Mouse (Mus musculus) stomach, embryonic 14.5 days (tissue): ENCODE data around the gene Gm11172. TPM values are rescaled to one million over a fixed set of nuclear protein-coding genes. Genes with fewer than 3 reads are reported as not detected.

Experiments used
- ATAC-seq: fragments of 200-750 bp; cut with Nextera tagmentation; 2 replicates; pipeline ENCODE4 v1.8.0; 2017; ENCODE audit warnings: low read depth, moderate TSS enrichment; ENCODE audit not compliant: insufficient number of reproducible peaks, insufficient read depth, low FRiP score
- H3K27ac ChIP-seq: fragments of 300-500 bp; sonication (generic); 2 replicates; pipeline ENCODE4 v1.5.1; 2014; ENCODE audit warnings: mild to moderate bottlenecking, low read length, moderate library complexity, mixed read lengths
- H3K27me3 ChIP-seq: fragments of 300-500 bp; sonication (generic); 2 replicates; pipeline ENCODE4 v1.6.1; 2014; ENCODE audit warnings: low read length, control low read depth, mixed read lengths; ENCODE audit not compliant: control insufficient read depth, insufficient read depth
- H3K36me3 ChIP-seq: fragments of 300-500 bp; sonication (generic); 2 replicates; pipeline ENCODE4 v1.6.1; 2014; ENCODE audit warnings: mild to moderate bottlenecking, control low read depth, low read length, moderate library complexity, mixed read lengths; ENCODE audit not compliant: control insufficient read depth, insufficient read depth
- H3K4me1 ChIP-seq: fragments of 300-500 bp; sonication (generic); 2 replicates; pipeline ENCODE4 v1.6.1; 2014; ENCODE audit warnings: low read length, control low read depth, mixed read lengths; ENCODE audit not compliant: control insufficient read depth, insufficient read depth
- H3K4me2 ChIP-seq: fragments of 300-500 bp; sonication (generic); replicated peaks from 2 replicates; pipeline ENCODE4 v1.6.1; 2014; ENCODE audit warnings: low read depth, low read length, control low read depth
- H3K4me3 ChIP-seq: fragments of 300-500 bp; sonication (generic); 2 replicates; pipeline ENCODE4 v1.5.1; 2014; ENCODE audit warnings: low read depth, low read length, control low read depth
- H3K9ac ChIP-seq: fragments of 300-500 bp; sonication (generic); replicated peaks from 2 replicates; pipeline ENCODE4 v1.6.1; 2014; ENCODE audit warnings: low read depth, mild to moderate bottlenecking, control low read depth, low read length, moderate library complexity, mixed read lengths
- H3K9me3 ChIP-seq: fragments of 300-500 bp; sonication (generic); 2 replicates; pipeline ENCODE4 v1.6.1; 2016; ENCODE audit warnings: low read depth, low read length, control low read depth; ENCODE audit not compliant: control insufficient read depth
- WGBS: fragments of 180-500 bp; shearing (Covaris S2); extraction: QIAGEN DNeasy Blood & Tissue Kit; methylation state at CpG from one replicate; pipeline ENCODE4 v1.1.7; 2014; 5-methylcytosine and 5-hydroxymethylcytosine counted together
- polyA plus RNA-seq: library from polyadenylated mRNA; unstranded; fragments of >200 nt; fragmentation: Nextera tagmentation; extraction: Ambion mirVana; gene quantifications from 2 replicates; pipeline ENCODE4 v1.2.1, GENCODE M21; 2014

The Gm11172 gene
- polyA plus RNA-seq, 1 experiment from 2014 or later: not detected

GRCm38 (mm10) chr16:10834542-10834910, 21.8 kb downstream of the Gm11172 start:
- no peak for ATAC-seq
- H3K9ac ChIP-seq: peak overlapping the region; percentile 67; the same call in 1 of the 2 replicates
- peaks cover 7% of the 10 kb centered on the region for H3K4me1 ChIP-seq
- H3K4me2 ChIP-seq: peak overlapping the region; percentile 68
- H3K27me3 ChIP-seq: no peaks in the 10 kb centered on the region
- H3K9me3 ChIP-seq: no peaks in the 10 kb centered on the region
- H3K36me3 ChIP-seq: no peaks in the 10 kb centered on the region
- 5% methylated on average over 12 of the region's 12 CpGs for WGBS
- no peak overlapping the region for H3K27ac ChIP-seq
- peak overlapping the region; percentile 72 for H3K4me3 ChIP-seq

- peaks cover 7% of the 10 kb centered on the region for H3K4me1 ChIP-seq
- no peaks in the 10 kb centered on the region for H3K27me3 ChIP-seq
- no peaks in the 10 kb centered on the region for H3K36me3 ChIP-seq
- H3K9ac ChIP-seq: peak within 1 kb of the TSS; percentile 67
- WGBS: under 1% methylated on average over 69 of the region's 69 CpGs
- peak within 1 kb of the TSS; percentile 72 for H3K4me3 ChIP-seq
- no peaks in the 10 kb centered on the region for H3K9me3 ChIP-seq
- peak; percentile 96 for ATAC-seq
- peak within 1 kb of the TSS; percentile 91; the same call in 1 of the 2 replicates for H3K27ac ChIP-seq
- H3K4me2 ChIP-seq: peak within 1 kb of the TSS; percentile 68
Measured at GRCm38 (mm10) chr16:10834911-10835587, 22.3 kb downstream of the Gm11172 start, which contains the start of gene Rmi2. TSS of gene Rmi2 (plus strand) at chr16:10835059.

- Histone ChIP-seq H3K9ac (no peak overlapping the region), H3K4me3 (no peak overlapping the region), H3K27me3 (no peaks in the 10 kb centered on the region), H3K9me3 (no peaks in the 10 kb centered on the region), H3K36me3 (no peaks in the 10 kb centered on the region), H3K4me1 (peaks cover 7% of the 10 kb centered on the region), H3K4me2 (no peak overlapping the region), H3K27ac (no peak overlapping the region)
- ATAC-seq: no peak
- WGBS: 92% methylated on average over 3 of the region's 3 CpGs
Measured at GRCm38 (mm10) chr16:10836388-10836787, 23.7 kb downstream of the Gm11172 start.

GRCm38 (mm10) chr16:10837250-10837649, 24.5 kb downstream of the Gm11172 start:
- WGBS: 82% methylated on average over 3 of the region's 3 CpGs
- no peak overlapping the region for H3K4me3 ChIP-seq
- H3K27me3 ChIP-seq: no peaks in the 10 kb centered on the region
- no peak overlapping the region for H3K27ac ChIP-seq
- peaks cover 7% of the 10 kb centered on the region for H3K4me1 ChIP-seq
- no peak overlapping the region for H3K9ac ChIP-seq
- ATAC-seq: no peak
- H3K9me3 ChIP-seq: no peaks in the 10 kb centered on the region
- H3K4me2 ChIP-seq: no peak overlapping the region
- H3K36me3 ChIP-seq: no peaks in the 10 kb centered on the region

- ATAC-seq: no peak
- Histone ChIP-seq H3K27ac (no peak overlapping the region; the same call in 1 of the 2 replicates), H3K27me3 (no peaks in the 10 kb centered on the region), H3K4me2 (no peak overlapping the region), H3K4me1 (peaks cover 7% of the 10 kb centered on the region), H3K9ac (no peak overlapping the region; the same call in 1 of the 2 replicates), H3K36me3 (no peaks in the 10 kb centered on the region), H3K9me3 (no peaks in the 10 kb centered on the region), H3K4me3 (no peak overlapping the region)
- 79% methylated on average over 1 of the region's 1 CpGs for WGBS
Measured at GRCm38 (mm10) chr16:10837903-10838302, 25.2 kb downstream of the Gm11172 start.

- ATAC-seq: no peak
- H3K4me2 ChIP-seq: no peak overlapping the region
- no peak overlapping the region for H3K4me3 ChIP-seq
- H3K27me3 ChIP-seq: no peaks in the 10 kb centered on the region
- 58% methylated on average over 10 of the region's 10 CpGs for WGBS
- no peaks in the 10 kb centered on the region for H3K36me3 ChIP-seq
- H3K4me1 ChIP-seq: peaks cover 12% of the 10 kb centered on the region
- peak overlapping the region; percentile 49; the same call in 1 of the 2 replicates for H3K27ac ChIP-seq
- no peak overlapping the region for H3K9ac ChIP-seq
- no peaks in the 10 kb centered on the region for H3K9me3 ChIP-seq
Measured at GRCm38 (mm10) chr16:10838487-10839245, 26.0 kb downstream of the Gm11172 start.

- Histone ChIP-seq H3K4me2 (no peak overlapping the region), H3K9ac (no peak overlapping the region), H3K4me1 (peaks cover 17% of the 10 kb centered on the region), H3K9me3 (no peaks in the 10 kb centered on the region), H3K27ac (no peak overlapping the region), H3K27me3 (no peaks in the 10 kb centered on the region), H3K36me3 (no peaks in the 10 kb centered on the region), H3K4me3 (no peak overlapping the region)
- no peak for ATAC-seq
- 83% methylated on average over 12 of the region's 14 CpGs for WGBS
Measured at GRCm38 (mm10) chr16:10840018-10840417, 27.3 kb downstream of the Gm11172 start.

- no peak for ATAC-seq
- no peaks in the 10 kb centered on the region for H3K27me3 ChIP-seq
- 63% methylated on average over 4 of the region's 4 CpGs for WGBS
Measured at GRCm38 (mm10) chr16:10842282-10842855, 29.7 kb downstream of the Gm11172 start.

More at GRCm38 (mm10) chr16:10842282-10842855, 29.7 kb downstream of the Gm11172 start:
- H3K4me2 ChIP-seq: no peak overlapping the region
- H3K4me1 ChIP-seq: peaks cover 17% of the 10 kb centered on the region
- H3K36me3 ChIP-seq: no peaks in the 10 kb centered on the region
- H3K9ac ChIP-seq: no peak overlapping the region
- no peak overlapping the region for H3K4me3 ChIP-seq
- H3K27ac ChIP-seq: no peak overlapping the region
- no peaks in the 10 kb centered on the region for H3K9me3 ChIP-seq
